Mouse (Mus musculus) heart, embryonic 10.5 days (tissue): Measurements from ENCODE around the gene Usp15. TPM values are rescaled to one million over a fixed set of nuclear protein-coding genes. Genes with fewer than 3 reads are reported as not detected.
"Not testable (repeated sequence)": the region's sequence is repeated elsewhere in the genome, so short reads cannot be mapped to it uniquely, and the experiment has no call there.

ENCODE experiments used
- DNase-seq: peaks from one replicate; pipeline ENCODE4 v3.0.0-alpha.2; 2017; ENCODE audit warnings: low spot score
- H3K27ac ChIP-seq: fragments of 300-500 bp; sonication (generic); 2 replicates; pipeline ENCODE4 v1.5.1; 2016; ENCODE audit warnings: mild to moderate bottlenecking
- H3K27me3 ChIP-seq: fragments of 300-500 bp; sonication (generic); 2 replicates; pipeline ENCODE4 v1.6.1; 2016; ENCODE audit warnings: mild to moderate bottlenecking; ENCODE audit not compliant: poor library complexity, insufficient read depth, severe bottlenecking
- H3K36me3 ChIP-seq: fragments of 300-500 bp; sonication (generic); 2 replicates; pipeline ENCODE4 v1.6.1; 2016; ENCODE audit warnings: mild to moderate bottlenecking, moderate library complexity
- H3K4me1 ChIP-seq: fragments of 300-500 bp; sonication (generic); 2 replicates; pipeline ENCODE4 v1.6.1; 2016; ENCODE audit warnings: mild to moderate bottlenecking
- H3K4me3 ChIP-seq: fragments of 300-500 bp; sonication (generic); 2 replicates; pipeline ENCODE4 v1.5.1; 2016; ENCODE audit warnings: mild to moderate bottlenecking, moderate library complexity
- H3K9me3 ChIP-seq: fragments of 300-500 bp; sonication (generic); 2 replicates; pipeline ENCODE4 v1.6.1; 2016; ENCODE audit warnings: mild to moderate bottlenecking, moderate library complexity
- WGBS: fragments of 180-500 bp; shearing (Covaris S2); methylation state at CpG from one replicate; pipeline ENCODE4 v1.1.7; 2016; 5-methylcytosine and 5-hydroxymethylcytosine counted together
- polyA plus RNA-seq: library from polyadenylated mRNA; unstranded; fragments of >200 nt; fragmentation: Nextera tagmentation; extraction: Ambion mirVana; gene quantifications from 2 replicates; pipeline ENCODE4 v1.2.1, GENCODE M21; 2016

Usp15 gene
- 79.9 and 87.6 TPM in 2 replicates for polyA plus RNA-seq

DNA sequence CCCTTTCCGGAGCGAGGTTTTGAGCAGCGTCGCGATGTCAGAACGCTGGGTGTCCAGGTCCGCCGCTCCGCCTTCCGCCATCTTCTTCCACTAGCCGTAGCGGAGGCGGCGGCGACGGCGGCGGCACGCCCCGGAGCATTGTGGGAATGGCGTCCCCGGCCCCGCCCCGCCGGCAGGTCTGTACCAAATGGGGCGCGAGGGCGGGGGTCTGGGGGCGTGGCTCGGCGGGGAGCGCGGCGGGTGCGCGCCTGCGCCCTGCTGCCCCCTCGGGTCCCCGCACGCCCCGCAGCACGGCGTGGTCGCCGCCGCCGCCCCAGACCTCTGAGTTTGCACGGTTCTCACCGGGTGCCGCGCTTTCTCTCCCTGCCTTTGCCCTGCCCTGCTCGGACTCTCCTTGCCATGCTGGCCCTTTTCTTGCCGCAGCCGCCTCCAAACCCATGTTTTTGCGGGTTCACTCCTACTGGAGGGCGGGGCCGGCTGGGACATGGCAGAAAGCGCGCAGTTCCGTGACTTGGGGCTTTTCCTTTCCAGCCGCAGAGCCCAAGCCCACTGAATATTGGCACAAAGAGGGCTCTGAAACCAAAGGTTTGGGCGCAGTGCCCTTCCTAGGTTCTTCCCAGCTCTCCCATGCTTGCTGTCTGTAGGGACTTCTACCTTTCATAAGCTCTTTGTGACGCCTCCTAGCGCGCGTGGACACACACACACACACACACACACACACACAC lies at the start of gene Usp15:
Gene Usp15 (minus strand): TSS at position 161 of the 725 bp plus-strand sequence.
- Histone ChIP-seq H3K4me1 (peaks cover 10% of the 10 kb centered on the region), H3K36me3 (no peaks in the 10 kb centered on the region), H3K9me3 (no peaks in the 10 kb centered on the region), H3K4me3 (peak within 1 kb of the TSS; percentile 95), H3K27ac (peak within 1 kb of the TSS; percentile 98), H3K27me3 (no peaks in the 10 kb centered on the region)
- peak; percentile 95 for DNase-seq
- WGBS, result under 1% methylated on average over 53 of the region's 66 CpGs

- Histone ChIP-seq H3K27me3 (no peaks in the 10 kb centered on the region), H3K4me1 (no peaks in the 10 kb centered on the region), H3K9me3 (no peaks in the 10 kb centered on the region), H3K27ac (no peak overlapping the region), H3K36me3 (no peaks in the 10 kb centered on the region), H3K4me3 (no peak overlapping the region)
- no peak for DNase-seq
- whole genome bisulfite sequencing, result 82% methylated on average over 5 of the region's 5 CpGs
Measured at GRCm38 (mm10) chr10:123229420-123229819, 32.6 kb upstream of the Usp15 start.

DNA sequence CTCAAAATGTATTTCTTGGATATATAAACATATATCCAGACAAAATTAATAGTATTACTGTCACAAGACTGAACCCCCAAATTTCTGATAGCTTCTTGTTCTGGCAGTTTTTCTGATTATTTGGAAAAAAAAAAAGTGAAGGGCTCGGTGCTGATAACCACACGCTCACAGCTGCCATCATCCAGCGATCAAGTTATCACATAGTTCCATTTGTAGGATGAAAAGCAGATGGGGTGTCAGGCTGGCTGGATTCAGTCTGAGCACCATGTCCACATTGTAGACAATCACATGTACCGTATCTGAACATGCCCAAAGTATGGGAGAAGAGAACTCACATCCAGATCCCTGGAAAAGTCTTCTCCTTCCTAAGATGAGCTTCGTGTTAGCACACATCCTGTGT lies 26.0 kb upstream of the Usp15 start:
- Histone ChIP-seq H3K36me3 (no peaks in the 10 kb centered on the region), H3K9me3 (no peaks in the 10 kb centered on the region), H3K4me1 (no peaks in the 10 kb centered on the region), H3K27me3 (no peaks in the 10 kb centered on the region), H3K27ac (no peak overlapping the region), H3K4me3 (no peak overlapping the region)
- DNase-seq, result no peak
- 79% methylated on average over 5 of the region's 5 CpGs for WGBS

GRCm38 (mm10) chr10:123209517-123209916 lies 12.7 kb upstream of the Usp15 start:
- no peaks in the 10 kb centered on the region for H3K4me1 ChIP-seq
- 71% methylated on average over 8 of the region's 8 CpGs for WGBS
- DNase-seq, result peak; percentile 53

DNA sequence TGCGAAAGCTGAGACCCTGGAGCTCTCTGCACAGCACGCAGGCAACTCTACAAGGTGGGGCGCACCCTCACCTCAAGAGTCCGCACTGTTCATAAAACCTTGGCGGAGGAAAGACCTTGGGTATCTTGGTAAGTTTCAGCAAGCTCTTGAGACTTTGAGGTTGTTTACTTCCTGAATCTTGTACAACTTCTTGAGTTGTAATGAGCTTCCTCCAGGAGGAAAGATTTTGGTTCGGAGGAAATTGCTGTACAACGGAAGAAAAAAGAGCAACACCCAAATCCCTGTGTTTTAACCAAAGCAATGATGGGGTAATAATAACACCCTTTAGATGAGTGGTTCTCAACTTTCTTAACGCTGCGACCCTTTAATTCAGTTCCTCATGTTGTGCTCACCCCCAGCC lies 11.5 kb upstream of the Usp15 start:
- H3K27me3 ChIP-seq, result no peaks in the 10 kb centered on the region
- H3K4me3 ChIP-seq, result no peak overlapping the region
- H3K36me3 ChIP-seq, result no peaks in the 10 kb centered on the region
- WGBS, result 89% methylated on average over 9 of the region's 9 CpGs
- no peak overlapping the region for H3K27ac ChIP-seq
- no peaks in the 10 kb centered on the region for H3K4me1 ChIP-seq
- DNase-seq, result peak; percentile 0
- no peaks in the 10 kb centered on the region for H3K9me3 ChIP-seq

More at GRCm38 (mm10) chr10:123209517-123209916, 12.7 kb upstream of the Usp15 start:
- no peaks in the 10 kb centered on the region for H3K9me3 ChIP-seq
- no peaks in the 10 kb centered on the region for H3K27me3 ChIP-seq
- H3K36me3 ChIP-seq, result no peaks in the 10 kb centered on the region
- H3K4me3 ChIP-seq, result no peak overlapping the region
- no peak overlapping the region for H3K27ac ChIP-seq

DNA sequence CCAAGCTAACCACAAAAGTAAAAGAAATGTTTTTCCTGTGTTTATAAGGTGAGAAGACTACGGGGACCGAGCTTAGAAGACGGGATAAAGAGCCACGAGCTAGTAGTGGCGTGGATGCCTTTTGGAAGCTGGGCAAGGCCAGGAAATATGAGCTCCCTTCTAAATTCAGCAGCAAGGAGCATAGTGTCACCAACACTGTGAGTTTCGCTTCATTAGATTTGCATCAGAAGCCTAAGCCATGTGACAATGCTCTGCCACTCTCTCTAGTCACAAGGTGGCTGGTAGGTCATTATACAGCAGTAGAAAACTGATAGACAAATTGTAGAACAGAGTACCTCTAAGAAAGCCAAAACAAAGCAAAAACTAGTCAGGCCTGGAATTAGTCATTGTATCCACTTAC lies 9.3 kb upstream of the Usp15 start:
- Histone ChIP-seq H3K9me3 (no peaks in the 10 kb centered on the region), H3K27ac (no peak overlapping the region), H3K36me3 (no peaks in the 10 kb centered on the region), H3K27me3 (no peaks in the 10 kb centered on the region), H3K4me3 (no peak overlapping the region), H3K4me1 (no peaks in the 10 kb centered on the region)
- WGBS, result 86% methylated on average over 6 of the region's 6 CpGs
- no peak for DNase-seq

DNA sequence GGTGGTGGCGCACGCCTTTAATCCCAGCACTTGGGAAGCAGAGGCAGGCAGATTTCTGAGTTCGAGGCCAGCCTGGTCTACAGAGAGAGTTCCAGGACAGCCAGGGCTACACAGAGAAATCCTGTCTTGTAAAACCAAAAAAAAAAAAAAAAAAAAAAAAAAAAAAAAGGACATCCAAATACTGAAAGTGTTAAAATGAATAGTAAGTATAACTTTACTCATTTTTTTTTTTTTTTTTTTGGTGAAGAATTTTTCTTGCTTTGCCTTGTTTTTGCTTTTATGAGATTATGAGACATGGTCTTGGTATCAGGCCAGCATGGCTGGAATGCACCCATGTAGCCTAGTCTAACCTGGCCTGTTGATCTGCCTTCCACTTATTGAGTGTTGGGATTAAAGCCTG lies 8.6 kb upstream of the Usp15 start:
- not testable (repeated sequence) for H3K4me1 ChIP-seq, H3K27me3 ChIP-seq, H3K27ac ChIP-seq, H3K4me3 ChIP-seq, DNase-seq, H3K9me3 ChIP-seq, H3K36me3 ChIP-seq
- WGBS, result 92% methylated on average over 3 of the region's 3 CpGs

DNA sequence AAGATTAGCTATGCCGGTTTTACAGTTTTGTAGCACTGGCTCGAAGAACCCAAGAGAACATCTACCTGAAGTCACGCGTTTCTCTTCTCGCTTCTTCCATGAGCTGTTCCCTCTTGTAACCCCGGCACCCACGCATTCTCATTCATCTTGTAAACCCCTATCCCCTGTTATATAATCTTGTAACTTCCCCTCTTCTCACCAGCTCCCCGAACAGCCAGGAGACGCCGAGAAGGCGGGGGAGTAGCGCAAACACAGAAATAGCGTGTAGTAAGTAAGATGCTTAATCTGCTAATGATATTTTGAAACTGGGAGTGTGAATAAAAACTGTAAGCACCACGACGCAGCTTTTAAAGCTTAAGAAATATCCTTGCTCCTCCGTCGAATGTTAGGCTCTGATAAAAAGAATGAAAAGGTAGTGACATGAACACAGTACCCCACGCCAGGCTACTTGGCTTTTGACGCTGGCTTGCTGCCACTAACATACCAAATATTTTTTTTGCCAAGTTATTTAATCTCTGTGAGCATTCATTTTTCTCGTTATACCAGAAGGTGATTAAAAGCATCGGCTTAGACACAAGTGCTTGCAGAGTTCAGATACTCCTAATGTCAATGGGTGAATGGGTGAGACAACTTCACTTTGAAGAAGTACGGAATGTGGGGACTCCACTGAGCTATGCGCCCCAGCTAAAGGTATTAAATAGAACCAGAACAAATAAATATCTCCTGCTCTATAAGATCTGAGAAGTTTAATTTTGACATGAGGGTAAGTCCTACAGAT lies 5.4 kb upstream of the Usp15 start:
- H3K9me3 ChIP-seq, result no peaks in the 10 kb centered on the region
- H3K4me1 ChIP-seq, result 0 out of 2 replicates have a peak, but pooled peaks cover 3% of the 10 kb centered on the region
- no peaks in the 10 kb centered on the region for H3K27me3 ChIP-seq
- no peaks in the 10 kb centered on the region for H3K36me3 ChIP-seq
- WGBS, result 83% methylated on average over 23 of the region's 23 CpGs
- no peak overlapping the region for H3K4me3 ChIP-seq
- no peak overlapping the region for H3K27ac ChIP-seq
- DNase-seq, result no peak

DNA sequence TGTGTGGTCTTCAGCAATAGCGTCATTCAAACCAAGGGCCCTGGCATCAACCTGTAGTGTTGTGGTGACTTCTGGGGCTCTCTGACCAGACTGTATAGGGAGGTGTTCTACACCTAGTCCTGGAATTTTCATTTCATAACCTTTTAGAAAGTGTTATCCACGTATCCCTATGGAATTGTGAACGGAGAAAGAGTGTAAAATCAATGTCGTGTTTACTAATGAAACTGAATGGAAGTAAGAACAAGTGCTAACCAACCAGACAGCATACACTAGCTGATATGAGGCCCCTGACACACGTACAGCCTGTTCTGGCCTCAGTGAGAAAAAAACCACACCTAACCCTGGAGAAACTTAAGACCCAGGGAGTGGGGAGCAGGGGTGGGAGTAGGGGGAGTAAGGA lies 4.6 kb upstream of the Usp15 start:
- H3K4me3 ChIP-seq, result no peak overlapping the region
- 0 out of 2 replicates have a peak, but pooled peaks cover 3% of the 10 kb centered on the region for H3K4me1 ChIP-seq
- no peak overlapping the region for H3K27ac ChIP-seq
- 80% methylated on average over 5 of the region's 5 CpGs for WGBS
- no peaks in the 10 kb centered on the region for H3K36me3 ChIP-seq
- no peaks in the 10 kb centered on the region for H3K9me3 ChIP-seq
- H3K27me3 ChIP-seq, result no peaks in the 10 kb centered on the region
- DNase-seq, result no peak

- Histone ChIP-seq H3K4me1 (0 out of 2 replicates have a peak, but pooled peaks cover 3% of the 10 kb centered on the region), H3K27me3 (no peaks in the 10 kb centered on the region), H3K27ac (no peak overlapping the region), H3K4me3 (no peak overlapping the region), H3K36me3 (no peaks in the 10 kb centered on the region), H3K9me3 (no peaks in the 10 kb centered on the region)
- 92% methylated on average over 5 of the region's 5 CpGs for WGBS
- no peak for DNase-seq
Measured at GRCm38 (mm10) chr10:123200996-123201395, 4.2 kb upstream of the Usp15 start.

DNA sequence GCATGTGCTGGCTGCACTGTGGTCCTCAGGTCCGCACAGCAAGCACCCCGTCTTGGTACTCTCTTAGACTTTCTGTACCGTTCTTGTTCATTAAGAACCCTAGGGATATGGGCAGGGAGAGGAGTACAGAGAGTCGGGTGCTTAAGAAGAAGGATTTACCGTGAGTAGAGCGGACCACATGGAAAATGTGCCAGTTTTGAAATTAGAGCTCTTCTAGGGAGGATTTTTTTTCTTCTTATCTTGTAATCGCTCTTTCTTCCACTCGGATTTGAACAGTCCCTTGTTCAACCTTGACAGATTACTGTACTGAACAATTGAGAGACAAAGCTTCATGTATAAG lies 3.5 kb upstream of the Usp15 start:
- H3K27me3 ChIP-seq, result no peaks in the 10 kb centered on the region
- 83% methylated on average over 8 of the region's 8 CpGs for WGBS
- no peaks in the 10 kb centered on the region for H3K36me3 ChIP-seq
- H3K4me1 ChIP-seq, result peaks cover 6% of the 10 kb centered on the region
- no peak overlapping the region for H3K27ac ChIP-seq
- no peak overlapping the region for H3K4me3 ChIP-seq
- DNase-seq, result no peak
- no peaks in the 10 kb centered on the region for H3K9me3 ChIP-seq

DNA sequence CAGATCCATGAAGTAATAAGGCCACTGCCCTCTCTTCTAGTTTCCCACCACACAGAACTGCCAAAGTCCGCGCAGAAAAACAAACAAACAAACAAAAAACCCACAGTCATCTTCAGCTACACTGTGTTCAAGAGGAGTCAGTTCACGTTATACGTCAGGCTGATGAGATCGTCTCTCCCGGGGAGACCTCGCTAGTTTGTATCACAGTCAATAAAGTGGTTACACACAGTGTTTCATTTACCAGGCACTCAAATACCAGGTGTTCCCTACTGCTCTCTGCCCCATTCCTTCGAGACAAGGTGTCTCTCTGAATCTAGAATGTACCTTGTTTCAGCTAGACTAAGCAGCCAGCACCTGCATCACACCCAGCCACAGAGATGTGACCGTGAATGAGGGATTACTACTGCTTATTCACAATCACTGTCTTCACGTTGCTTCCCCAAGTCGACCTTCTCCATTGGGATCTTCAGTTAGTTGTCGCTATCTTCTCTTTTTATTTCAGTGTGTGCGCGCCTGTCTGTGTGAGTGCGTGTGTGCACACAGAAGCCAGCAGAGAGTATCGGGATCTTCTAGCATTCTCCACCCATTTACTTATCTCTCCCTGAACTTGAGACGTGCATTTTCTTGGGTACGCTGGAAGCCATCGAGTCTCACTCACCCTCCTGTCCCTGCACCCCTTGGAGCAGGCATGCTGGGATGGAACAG lies 3.0 kb upstream of the Usp15 start:
- DNase-seq, result no peak
- no peaks in the 10 kb centered on the region for H3K36me3 ChIP-seq
- no peaks in the 10 kb centered on the region for H3K9me3 ChIP-seq
- WGBS, result 80% methylated on average over 19 of the region's 19 CpGs
- no peaks in the 10 kb centered on the region for H3K27me3 ChIP-seq
- no peak overlapping the region for H3K27ac ChIP-seq
- peaks cover 10% of the 10 kb centered on the region for H3K4me1 ChIP-seq
- H3K4me3 ChIP-seq, result no peak overlapping the region

DNA sequence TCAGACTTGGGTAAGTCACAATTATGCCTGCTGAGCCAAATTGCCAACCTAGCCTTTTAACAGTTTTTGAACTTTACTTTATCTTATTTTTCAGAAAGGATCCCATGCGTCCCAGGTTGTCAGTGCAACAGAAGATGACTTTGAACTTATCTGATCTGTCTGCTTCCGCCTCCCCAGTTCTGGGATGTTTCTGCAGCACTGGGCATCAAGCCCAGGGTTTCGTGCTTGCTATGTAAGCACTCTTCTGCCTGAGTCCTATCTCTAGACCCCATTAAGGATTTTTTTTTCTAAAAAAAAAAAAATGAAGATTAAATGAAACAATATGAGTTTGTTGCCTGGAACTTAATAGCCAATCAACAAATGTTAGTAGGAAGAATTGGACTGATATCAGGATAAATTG lies 2.3 kb upstream of the Usp15 start:
- H3K9me3 ChIP-seq, result no peaks in the 10 kb centered on the region
- peaks cover 10% of the 10 kb centered on the region for H3K4me1 ChIP-seq
- no peak overlapping the region for H3K27ac ChIP-seq
- H3K27me3 ChIP-seq, result no peaks in the 10 kb centered on the region
- no peak for DNase-seq
- no peaks in the 10 kb centered on the region for H3K36me3 ChIP-seq
- no peak overlapping the region for H3K4me3 ChIP-seq
- WGBS, result 67% methylated on average over 3 of the region's 3 CpGs
